Mouse (Mus musculus) megakaryocyte, embryonic 14.5 days (primary cell): ENCODE results near the gene Eva1b.

Source experiments
- FLI1 ChIP-seq: IDR thresholded peaks from 2 replicates; pipeline ENCODE4 v1.6.1; 2012; ENCODE audit warnings: low read length, inconsistent platforms, mixed read lengths
- GATA1 ChIP-seq: IDR thresholded peaks from 3 replicates; pipeline ENCODE4 v1.6.1; 2012; ENCODE audit warnings: mixed read lengths, low read length, inconsistent platforms, borderline replicate concordance

GRCm38 (mm10) chr4:126183034-126183433 is 35.5 kb downstream of the Eva1b start:
- TF ChIP-seq GATA1 (no peak), FLI1 (no peak)
